Mouse (Mus musculus) CH12.LX (cell line): ENCODE measurements around the gene Tspan4.

Experiments
- CTCF ChIP-seq, 2 experiments: IDR thresholded peaks in 1 of 2; conservative IDR thresholded peaks in 1 of 2; 2 replicates each; pipeline ENCODE4 v1.5.1; 2011 to 2012; ENCODE audit warnings: low read depth in 2 of 2, low read length in 2 of 2, improper control_type of control experiment in 1 of 2, inconsistent platforms in 1 of 2, mild to moderate bottlenecking in 1 of 2, moderate library complexity in 1 of 2
- ELF1 ChIP-seq: IDR thresholded peaks from 2 replicates; pipeline ENCODE4 v1.6.1; 2014; ENCODE audit warnings: low read depth, mild to moderate bottlenecking, inconsistent platforms, low read length, improper control_type of control experiment
- EP300 ChIP-seq: IDR thresholded peaks from 2 replicates; pipeline ENCODE4 v1.6.1; 2011; ENCODE audit warnings: low read length, improper control_type of control experiment
- MAX ChIP-seq: IDR thresholded peaks from 2 replicates; pipeline ENCODE4 v1.6.1; 2011; ENCODE audit warnings: low read length, improper control_type of control experiment
- MXI1 ChIP-seq: IDR thresholded peaks from 2 replicates; pipeline ENCODE4 v1.6.1; 2011; ENCODE audit warnings: mild to moderate bottlenecking, low read depth, low read length, improper control_type of control experiment
- MYC ChIP-seq: IDR thresholded peaks from 2 replicates; pipeline ENCODE4 v1.6.1; 2011; ENCODE audit warnings: low read depth, mild to moderate bottlenecking, improper control_type of control experiment, low read length
- NRF1 ChIP-seq: IDR thresholded peaks from 2 replicates; pipeline ENCODE4 v1.6.1; 2014; ENCODE audit warnings: low read depth, mild to moderate bottlenecking, inconsistent platforms, low read length, improper control_type of control experiment, moderate library complexity
- POLR2A ChIP-seq: IDR thresholded peaks from 2 replicates; pipeline ENCODE4 v1.6.1; 2011; ENCODE audit warnings: low read depth, mild to moderate bottlenecking, improper control_type of control experiment, low read length
- POLR2AphosphoS2 ChIP-seq: IDR thresholded peaks from 2 replicates; pipeline ENCODE4 v1.6.1; 2011; ENCODE audit warnings: low read depth, low read length, improper control_type of control experiment
- RAD21 ChIP-seq: IDR thresholded peaks from 2 replicates; pipeline ENCODE4 v1.6.1; 2011; ENCODE audit warnings: low read depth, mild to moderate bottlenecking, low read length, improper control_type of control experiment, moderate library complexity
- SMC3 ChIP-seq: IDR thresholded peaks from 2 replicates; pipeline ENCODE4 v1.6.1; 2011; ENCODE audit warnings: low read depth, low read length, improper control_type of control experiment

DNA sequence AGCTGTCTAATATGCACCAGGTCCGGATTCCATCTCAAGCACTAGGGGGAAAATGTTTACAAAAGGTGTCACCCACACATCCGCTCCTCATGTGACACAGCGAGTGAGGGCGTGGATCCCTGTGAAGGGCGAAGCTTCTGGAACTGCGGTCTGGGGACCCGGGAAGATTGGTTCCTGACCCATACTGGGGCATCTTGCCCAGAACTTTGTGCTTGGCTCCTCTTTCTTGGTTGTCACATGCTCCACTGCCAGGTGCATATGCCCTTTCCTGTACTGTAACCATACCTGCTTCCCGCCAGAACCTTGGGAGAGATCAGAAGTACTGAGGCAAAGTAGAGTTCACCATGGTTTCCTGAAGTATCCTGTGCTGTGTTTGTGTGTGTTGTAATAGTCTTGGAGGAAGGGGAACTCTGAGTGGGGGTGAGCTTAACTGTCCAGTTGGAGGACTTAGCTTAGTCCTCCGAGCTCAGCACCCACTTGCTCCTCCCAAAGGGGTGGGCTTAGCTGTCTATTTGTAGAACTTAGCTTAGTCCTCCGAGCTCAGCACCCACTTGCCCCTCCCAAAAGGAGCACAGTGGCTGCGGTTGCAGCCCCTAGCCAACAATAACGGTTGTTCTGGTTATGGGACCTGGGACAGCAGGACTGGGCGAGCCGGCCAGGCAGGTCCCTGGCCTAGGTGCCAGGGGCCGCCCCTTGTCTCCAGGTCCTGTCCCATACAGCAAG is 14.5 kb upstream of the Tspan4 start, which contains the start of gene Cracr2b:
- TF ChIP-seq ELF1, result no peak
- TF ChIP-seq CTCF (conservative IDR thresholded peaks at IDR 0.05 in 1 of 2, IDR thresholded peaks at IDR 0.05 in 1 of 2; ENCODE audit: low read depth in 2 of 2, low read length in 2 of 2), result no peak
- no peak for TF ChIP-seq NRF1
- no peak for TF ChIP-seq SMC3
- TF ChIP-seq POLR2A, result no peak
- TF ChIP-seq RAD21, result no peak
- TF ChIP-seq MXI1, result no peak
- no peak for TF ChIP-seq MAX
- no peak for TF ChIP-seq POLR2AphosphoS2
- no peak for TF ChIP-seq EP300
- no peak for TF ChIP-seq MYC
